Mouse (Mus musculus) thymus, postnatal 0 days (tissue): Measurements from ENCODE around the gene Kazn. TPM values are rescaled to one million over a fixed set of nuclear protein-coding genes. Genes with fewer than 3 reads are reported as not detected.

ENCODE experiments used
- DNase-seq: peaks from one replicate; pipeline ENCODE4 v3.0.0-alpha.2; 2015; ENCODE audit warnings: low spot score
- polyA plus RNA-seq: library from polyadenylated mRNA; unstranded; fragments of >200 nt; fragmentation: Nextera tagmentation; extraction: Ambion mirVana; gene quantifications from 2 replicates; pipeline ENCODE4 v1.2.1, GENCODE M21; 2015

Gene Kazn
- polyA plus RNA-seq, 1 experiment from 2014 or later, result 7.2 TPM

DNA sequence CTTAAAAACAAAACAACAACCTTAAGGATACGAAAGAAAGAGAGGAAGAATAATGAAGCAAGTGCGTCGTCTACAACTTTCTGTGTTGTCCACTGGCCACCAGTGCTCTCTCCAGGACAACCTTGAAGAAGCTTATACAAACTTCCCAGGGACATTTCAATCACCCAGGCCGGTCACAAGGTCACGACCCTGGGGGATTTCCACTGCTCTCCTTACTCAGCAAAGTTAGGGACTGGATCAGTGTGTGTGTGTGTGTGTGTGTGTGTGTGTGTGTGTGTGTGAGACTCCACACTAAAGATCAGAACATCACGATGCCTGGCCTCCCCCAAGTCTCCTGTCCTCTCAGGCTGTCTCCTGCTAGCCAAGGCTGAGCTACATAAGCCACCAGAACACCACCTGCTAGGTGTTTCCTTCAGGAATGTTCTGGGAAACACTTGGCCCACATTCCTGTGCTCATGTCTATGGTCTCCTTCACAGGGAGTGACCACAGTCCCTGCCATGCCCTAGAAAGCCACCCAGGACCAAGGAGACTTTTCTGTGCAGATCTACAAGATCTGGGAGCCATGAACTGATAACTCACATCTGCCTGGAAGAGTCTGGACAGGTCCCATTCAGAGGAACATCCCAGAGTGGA lies 3.7 kb upstream of the Kazn start:
- no peak for DNase-seq

DNA sequence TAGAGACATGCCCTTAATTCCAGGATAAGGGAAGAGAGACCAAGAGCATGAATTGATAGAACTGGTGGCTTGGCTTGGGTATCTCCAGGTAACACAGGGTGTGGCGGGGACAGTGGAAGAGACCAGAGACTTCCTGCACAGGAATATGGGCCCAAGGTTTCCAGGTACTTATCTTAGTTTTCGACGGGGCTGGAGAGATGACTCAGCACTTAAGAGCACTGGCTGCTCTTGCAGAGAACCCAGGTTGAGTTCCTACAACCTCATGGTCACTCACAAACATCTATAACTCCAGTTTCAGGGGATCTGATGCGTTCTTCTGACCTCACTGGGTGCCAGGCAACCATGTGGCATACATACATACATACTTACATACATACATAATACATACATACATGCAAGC lies 3.0 kb upstream of the Kazn start:
- DNase-seq, result no peak

DNA sequence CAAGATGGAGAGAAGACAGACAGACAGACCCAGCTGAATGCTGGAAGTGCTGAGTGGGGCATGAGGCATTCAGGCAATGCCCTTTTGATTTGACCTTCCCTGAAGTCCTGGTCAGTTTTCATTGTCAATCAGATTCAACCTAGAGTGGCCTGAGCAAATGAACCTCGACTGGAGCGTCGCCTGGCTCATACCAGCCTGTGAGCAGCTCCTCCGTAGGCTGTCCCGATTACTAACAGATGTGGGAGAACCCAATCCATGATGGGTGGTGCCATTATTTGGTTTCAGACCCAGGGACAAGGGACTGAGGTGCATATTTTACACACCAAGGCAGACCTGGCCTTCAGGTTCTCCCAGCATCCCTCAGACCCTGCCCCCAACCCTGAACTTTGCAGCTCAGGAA lies 1.7 kb upstream of the Kazn start:
- DNase-seq, result no peak

DNA sequence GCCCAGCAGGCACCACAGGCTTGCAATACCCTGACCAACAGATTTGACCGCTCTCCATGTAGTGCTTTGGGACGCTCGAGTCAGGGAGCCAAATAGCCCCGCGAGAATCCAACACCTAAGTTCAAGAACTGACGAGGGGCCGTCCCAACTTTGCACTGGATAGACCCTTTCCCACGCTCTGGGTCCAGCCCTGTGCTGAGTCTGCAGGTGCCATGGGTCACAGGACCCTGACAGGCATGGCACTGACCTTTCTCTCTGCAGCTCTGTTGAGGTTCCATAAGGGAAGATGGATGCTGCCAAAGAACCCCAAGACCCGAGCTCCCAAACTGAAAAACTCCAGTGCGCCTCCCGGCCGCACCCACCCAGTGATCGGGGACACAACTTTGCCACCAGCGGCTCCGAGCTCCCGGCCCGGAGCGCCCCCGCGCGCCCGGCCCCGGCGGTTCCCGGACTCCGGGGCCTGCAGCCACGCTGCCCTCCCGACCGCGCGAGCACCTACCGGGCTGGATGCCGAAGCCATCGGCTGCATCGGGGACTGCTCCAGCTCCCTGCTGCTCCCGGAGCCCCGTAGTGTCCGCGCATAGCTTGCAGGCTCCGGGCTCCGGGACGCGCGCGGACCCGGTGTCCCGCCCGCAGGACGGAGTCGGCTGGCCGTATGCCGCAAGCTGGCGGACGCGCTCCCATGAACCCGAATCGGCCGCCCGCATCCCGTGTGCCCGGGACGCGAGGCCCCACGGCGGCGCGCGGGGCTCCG lies 538 bp downstream of the Kazn start:
- no peak for DNase-seq

DNA sequence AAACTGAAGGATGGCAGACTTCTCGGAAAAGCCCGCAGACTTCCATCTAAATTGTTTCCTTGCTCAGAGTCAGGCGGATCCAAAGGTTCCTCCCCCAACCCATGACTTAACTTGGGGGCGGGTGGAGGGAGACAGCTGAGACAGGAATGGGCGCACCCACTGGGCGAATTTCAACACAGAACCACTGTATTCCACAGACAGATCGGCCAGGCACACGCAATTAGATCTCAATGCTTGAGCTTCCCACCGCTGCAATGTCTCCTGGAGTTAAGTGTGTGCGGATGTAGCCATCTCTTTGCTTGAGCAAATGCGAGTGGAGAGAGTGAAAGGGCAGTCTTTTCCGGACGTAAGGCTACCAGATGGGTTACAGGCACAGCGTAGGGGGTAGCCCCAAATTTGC lies 1.2 kb downstream of the Kazn start:
- DNase-seq, result no peak

DNA sequence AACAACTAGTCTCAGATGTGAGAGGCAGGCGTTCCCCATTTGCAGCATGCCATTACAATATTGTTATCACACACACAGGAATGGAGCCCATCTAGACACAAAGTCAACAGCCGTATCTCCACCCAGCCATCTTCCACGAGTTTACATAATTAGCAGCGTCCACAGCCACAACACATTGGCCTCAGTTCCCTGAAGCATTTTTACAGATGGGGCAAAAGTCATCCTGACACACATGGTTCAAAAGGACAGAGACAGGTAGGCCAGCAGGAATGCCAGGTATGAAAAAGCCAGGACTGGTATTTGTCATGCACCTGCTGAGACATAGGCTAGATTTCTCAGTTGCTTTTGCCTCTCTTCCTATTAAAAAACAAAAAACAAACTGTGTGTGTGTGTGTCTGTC lies 2.5 kb downstream of the Kazn start:
- no peak for DNase-seq

DNA sequence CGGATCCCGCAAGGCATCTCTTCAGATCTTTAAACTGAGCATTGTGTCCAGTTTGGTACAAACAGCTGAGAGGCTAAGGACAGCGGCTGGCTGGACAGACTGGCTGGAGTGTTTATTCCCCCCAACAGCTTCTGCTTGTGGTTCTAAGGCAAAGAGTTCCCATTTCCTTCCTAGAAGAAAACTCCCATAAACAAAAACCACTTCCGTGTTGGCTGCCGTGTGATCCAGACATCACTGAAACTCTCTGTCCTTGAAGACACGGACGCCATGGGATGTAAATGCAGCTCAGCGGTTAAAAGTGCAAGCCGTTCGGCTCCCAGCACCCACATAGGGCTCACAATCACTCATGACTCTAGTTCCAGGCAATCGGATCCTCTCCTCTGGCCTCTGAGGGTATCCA lies 3.8 kb downstream of the Kazn start:
- DNase-seq, result no peak

DNA sequence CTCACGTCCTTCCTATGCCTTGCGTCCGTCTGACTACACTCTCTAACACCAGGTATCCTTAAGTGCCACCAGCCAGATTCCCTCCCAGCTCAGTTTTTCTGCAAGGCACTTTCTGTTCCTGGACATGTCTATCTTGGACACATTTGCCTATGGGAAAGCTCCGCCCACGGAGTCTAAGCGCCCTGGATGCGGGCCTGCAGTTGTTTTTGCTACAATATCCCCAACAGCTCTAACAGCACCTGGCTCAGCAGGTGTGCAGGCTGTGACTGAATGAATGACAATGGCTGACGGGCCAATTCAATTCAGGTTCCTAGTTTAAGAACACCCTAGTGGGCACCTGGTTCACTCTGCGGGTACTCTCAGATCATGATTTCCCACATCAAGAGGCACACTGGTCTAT lies 4.4 kb downstream of the Kazn start:
- DNase-seq, result no peak

DNA sequence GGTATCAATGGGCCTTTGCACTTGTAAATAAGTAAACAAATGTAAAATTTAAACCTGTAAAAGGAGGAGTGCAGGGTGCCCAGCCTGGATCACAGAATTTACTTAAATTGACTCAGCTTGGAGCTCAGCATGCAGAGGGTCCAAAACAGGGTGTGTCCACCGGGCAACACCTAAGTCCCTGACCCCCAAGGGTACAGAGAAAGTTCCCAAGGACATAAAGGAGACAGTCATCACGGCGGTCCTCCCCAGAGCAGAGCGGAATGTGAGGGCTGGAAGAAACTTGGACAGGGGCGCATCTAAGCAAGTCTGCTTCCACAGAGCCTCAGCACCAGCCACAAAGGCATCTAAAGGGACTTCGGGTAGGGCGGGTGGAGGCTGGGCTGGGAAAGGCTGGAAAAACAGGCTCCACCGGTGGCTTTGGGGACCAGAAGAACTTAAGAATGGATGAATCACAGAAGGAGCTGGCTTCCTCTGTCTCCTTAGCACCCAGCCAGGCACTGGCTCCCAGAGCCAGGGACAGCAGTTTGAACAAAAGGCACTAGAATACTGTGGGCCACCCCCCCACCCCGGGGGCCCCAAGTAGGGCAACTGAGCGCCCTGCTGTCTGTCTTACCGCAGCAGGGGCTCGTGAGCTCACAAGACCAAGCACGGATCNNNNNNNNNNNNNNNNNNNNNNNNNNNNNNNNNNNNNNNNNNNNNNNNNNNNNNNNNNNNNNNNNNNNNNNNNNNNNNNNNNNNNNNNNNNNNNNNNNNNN lies 10.2 kb downstream of the Kazn start:
- no peak for DNase-seq

DNA sequence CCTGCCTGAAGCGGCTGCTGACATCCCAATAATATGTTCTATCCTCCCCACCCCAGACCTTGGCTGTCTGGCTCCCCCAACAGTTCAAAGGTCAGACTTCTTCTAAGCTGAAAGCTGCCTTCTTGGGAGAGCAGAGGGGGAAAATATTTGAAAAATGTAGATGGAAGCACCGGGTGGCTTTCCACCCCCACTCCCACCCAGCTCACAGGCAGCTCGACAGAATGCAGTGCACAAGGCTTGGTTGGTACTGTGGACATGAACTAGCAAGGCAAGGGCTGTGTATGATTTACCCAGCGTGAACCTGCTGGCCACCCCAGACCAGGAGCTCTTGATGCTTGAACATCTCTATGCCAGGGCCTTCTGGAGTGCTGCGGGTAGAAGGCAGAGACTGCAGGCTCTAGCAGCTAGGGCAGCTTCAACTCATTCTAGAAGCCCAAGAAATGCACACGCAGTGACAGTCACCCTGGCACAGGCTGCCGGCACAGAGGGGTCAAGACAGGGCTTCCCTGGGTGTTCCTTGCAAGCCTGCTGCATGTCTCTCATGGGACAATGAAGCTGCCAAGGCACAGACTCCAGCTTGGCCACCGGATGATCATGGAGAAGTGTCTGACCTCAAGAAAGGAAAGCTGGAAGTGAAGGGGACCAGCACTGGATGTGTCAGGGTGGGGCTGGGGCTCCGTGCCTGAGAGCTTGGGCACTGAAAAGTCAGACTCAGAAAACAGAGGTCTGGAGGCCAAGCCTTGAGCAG lies 15.1 kb downstream of the Kazn start:
- no peak for DNase-seq

DNA sequence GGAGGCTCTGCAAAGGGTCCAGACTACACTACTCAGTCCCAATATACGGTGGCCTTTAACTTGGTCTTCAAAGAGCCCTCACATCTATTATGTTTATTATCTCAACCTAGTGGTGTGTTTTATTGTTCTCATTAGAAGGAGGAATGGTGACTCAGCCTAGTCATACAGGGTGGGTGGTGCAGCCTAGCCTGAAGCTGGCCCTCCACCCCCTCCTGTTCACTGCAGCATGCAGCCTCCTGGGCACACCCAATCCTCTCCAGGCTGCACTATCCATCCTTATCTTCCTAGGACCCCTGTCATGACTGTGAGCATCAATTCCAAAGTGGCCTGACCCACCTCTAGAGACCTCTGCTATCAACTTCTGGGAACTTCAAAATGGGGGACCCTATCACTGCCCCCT lies 16.8 kb downstream of the Kazn start:
- no peak for DNase-seq

DNA sequence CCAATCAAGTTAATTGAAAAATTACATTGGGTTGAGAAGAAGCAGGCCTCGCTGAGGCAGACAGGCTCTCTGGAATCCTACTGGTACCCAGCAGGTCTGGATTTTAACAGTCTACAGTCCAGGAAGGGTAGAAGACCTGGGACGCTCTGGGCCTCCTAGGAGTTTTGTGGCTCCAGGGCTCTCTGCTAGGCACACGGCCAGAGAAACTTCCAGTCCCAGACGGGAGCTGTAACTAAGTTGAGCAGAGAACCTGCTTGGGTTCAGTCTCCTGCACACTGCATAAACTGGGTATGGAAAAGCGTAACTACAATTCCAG lies 17.5 kb downstream of the Kazn start:
- no peak for DNase-seq

DNA sequence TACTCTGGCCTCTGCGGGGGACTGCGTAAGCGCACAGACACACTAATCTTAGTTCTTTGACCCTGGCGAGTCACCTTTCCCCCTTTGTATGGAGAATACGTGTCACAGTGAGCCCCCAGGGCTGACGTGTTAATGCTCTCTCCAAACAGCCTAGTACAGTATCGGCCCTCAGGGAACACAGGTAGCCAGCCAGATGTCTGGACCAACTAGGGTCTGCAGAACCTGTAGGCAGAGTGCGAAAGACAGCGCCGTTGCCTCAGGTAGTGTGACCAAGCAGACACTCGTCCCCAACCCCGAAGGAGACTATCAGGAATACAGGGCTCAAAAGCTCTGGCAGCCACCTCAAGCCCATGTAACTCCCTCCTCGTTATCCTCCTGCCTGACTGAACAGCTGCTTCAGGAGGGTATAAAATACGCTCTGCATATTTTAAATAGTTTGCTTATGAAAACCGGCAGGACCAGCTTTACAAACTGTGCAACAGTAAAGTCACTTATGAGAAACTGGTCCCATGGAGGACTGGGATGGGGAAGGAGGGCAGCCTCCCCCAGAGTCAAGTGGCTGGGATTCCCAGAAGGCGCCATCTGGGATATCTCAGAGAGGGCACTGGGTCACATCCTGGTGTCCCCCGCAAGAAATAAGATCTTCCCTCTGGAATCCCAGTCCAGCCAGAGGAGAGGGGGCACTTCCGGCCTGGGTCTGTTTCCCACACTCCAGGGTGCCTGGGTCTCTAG lies 18.0 kb downstream of the Kazn start:
- no peak for DNase-seq

DNA sequence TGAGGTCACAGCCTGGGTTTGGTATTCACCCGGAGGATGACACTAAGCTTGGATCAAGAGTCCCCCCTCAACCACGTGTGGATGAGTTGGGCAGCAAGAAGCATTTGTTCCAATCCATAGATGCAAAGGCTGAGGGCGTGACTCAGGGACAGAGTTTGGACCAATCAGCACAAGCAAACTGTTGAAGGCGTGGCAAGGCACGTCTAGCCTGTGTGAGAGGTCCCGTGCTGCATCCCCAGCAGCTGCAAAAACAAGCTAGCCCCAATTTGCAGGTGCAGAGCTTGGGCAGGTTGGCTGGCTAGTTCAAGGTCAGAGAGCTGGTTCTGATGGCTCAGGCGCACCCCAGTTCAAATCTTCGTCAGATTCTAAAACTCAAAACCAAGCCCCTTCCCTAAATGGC lies 20.2 kb downstream of the Kazn start:
- DNase-seq, result no peak

DNA sequence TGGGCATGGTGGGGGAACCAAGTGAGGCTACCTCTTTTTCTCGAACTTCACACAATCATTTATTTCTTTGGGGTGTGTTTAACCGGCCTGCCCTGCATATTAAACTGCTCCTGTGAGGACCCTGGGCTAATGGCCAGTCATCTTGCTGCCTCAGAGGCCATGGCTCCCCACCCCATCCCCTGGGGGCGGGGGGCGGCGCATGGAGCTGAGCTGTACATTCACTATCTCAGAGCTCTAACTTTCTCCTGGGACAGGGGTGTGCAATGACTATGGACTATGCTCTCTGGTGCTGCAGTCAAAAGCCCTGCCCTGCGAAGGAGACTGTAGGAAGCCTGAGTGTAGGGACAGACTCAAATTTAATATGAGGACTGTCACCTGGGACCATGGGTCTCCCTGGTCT lies 22.2 kb downstream of the Kazn start:
- DNase-seq, result no peak

DNA sequence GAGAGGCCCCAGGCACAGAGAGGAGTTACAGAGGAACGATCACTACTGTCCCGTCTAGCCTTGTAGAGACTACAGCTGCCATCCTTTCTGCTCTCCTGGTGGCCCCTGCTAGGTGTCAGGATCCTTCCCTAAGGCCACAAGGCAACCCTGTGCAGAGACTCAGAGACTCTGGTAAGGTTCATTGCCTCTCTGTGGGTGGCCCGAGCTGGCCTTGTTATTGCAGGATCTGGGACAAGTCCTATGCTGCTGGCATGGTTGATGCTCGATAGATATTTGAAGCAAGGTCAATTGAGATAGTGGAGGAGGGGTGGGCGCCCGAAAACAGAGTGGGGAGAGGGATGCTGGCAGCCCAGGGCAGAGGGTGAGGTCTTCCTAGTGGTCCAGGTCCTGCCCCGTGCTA lies 23.4 kb downstream of the Kazn start:
- DNase-seq, result no peak

DNA sequence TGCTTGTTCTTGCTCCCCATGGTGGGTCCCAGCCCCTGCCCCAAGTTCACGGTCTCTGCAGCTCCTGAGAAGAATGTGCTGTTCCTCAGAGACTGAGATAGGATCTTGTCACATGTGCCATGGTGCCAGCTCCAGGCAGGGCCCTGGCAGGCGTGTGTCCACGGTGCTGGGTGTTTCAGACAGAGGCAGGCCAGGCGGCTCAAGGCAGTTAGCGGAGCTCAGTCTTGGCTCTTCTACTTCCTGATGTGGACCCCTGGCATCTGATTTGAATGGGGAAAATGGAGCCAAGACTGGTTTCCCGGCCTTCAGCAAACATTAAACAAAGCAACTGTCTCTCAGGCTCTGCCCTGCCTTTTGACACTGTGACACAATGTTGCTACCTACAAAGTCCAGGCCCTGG lies 24.7 kb downstream of the Kazn start:
- DNase-seq, result no peak

DNA sequence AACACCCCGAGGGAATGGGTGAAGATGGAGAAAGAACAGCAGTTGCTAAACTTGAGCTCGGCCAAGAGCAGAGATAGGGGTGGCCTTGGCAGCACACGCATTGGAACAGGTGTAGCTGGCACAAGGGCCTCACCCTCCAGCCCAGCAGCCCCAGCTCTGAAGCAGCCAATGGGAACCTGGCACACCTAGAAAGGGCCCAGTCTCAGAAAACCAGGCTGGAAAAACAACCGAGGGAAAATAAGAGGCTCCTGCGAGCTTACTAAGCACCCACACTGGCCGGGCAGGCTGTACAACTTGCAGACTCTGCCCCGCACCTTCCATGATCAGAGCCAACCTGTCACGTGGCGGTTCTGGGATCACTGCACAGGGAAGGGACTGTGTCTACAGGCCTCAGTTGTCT lies 26.8 kb downstream of the Kazn start:
- no peak for DNase-seq

DNA sequence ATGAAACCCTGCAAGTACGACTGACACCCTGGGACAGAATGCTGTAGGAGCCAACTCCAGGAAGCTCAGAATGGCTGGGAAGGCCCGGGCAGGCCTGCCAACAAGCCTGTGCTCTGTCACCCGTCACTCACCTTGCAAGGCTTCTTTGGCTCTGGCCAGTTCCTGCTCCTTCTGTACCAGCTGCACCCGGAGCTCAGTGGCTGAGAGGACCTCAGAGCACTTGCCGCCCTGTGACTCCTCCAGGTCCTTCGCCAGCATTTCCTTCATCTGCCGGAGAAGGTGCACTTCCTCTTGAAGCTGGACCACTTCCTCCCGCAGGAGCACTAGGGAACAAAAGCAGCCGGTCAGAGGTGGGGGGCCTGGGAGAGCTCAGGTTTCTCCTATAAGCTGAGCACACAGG lies 29.3 kb downstream of the Kazn start:
- DNase-seq, result no peak

DNA sequence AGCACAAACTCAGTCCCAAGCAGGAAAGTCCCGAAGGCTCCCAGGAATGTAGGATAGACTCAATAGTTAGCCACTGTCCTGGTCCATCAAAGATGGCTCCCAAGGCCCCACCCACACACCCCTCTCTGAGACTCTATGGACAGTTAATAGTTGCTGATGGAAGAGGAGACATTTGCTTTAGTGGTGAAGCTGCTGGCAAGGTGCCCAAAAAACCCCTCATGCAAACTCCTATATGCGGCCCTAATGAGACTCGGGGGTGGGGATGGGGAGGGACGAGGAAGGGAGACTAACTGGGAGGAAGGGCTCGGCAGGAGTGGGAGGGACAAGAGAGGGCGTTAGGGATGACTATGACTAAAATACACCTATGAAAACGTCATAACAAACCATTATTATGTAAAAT lies 29.7 kb downstream of the Kazn start:
- no peak for DNase-seq

DNA sequence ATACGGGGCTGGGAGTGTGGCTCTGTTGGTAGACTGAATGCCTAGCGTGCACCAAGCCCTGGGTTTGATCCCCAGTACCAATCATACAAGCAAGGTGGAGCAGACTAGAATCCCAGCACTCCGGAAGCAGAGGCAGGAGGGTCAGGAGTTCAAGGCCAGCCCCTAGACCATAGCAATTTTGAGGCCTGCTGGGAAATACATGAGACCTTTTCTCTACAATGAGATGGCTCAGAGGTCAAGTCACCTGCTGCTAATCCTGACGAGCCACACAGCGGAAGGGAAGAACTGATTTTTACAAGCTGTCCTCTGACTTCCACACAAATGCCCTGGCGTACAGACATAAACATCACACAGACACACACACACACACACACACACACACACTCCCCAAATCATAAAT lies 33.5 kb downstream of the Kazn start:
- no peak for DNase-seq

DNA sequence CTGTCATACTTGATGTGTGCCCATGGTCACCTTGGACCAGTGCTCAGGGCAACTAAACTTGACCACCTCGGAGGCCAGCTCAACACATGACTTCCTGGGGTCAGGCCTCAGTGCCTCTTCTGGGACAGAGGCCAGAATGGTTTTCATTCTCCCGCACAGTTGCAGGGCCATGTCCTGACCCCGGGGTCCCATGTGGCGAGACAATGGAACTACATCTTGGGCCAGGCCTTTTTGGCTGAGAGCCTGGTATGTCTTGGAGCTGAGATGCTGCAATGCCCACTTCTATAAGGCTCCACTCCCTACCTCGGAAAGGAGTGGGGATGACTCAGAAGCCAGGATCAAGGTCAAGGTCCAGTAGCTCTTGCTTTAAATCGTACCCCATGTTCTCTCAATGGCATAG lies 42.6 kb downstream of the Kazn start:
- DNase-seq, result no peak
